Mouse (Mus musculus) layer of hippocampus, adult 9-10 months (tissue): ENCODE measurements around the gene Cdr2.
"Not testable (repeated sequence)": the region's sequence is repeated elsewhere in the genome, so short reads cannot be mapped to it uniquely, and the experiment has no call there.

ENCODE experiments used
- DNase-seq: peaks from one replicate; pipeline ENCODE4 v3.0.0; 2022; ENCODE audit warnings: low spot score

Cdr2 gene

DNA sequence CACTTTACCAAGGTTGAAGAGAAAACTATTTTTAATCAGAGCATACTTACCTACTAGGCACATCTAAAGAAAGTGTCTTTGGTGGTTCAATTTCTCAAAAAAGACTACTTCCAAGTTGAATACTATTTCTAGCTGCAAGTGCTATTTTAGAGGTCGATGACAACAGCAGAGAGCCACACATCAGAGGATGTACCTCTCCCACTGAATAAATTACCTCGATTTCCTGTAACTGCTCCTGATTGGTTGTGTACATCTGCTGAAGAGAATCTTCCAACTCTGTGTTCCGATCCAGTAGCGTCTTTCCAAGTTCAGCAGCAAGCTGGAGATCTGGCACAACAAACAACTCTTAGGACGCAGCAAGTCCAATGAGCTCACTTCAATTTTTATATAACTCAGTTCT, 12.0 kb downstream of the Cdr2 start:
- no peak for DNase-seq

DNA sequence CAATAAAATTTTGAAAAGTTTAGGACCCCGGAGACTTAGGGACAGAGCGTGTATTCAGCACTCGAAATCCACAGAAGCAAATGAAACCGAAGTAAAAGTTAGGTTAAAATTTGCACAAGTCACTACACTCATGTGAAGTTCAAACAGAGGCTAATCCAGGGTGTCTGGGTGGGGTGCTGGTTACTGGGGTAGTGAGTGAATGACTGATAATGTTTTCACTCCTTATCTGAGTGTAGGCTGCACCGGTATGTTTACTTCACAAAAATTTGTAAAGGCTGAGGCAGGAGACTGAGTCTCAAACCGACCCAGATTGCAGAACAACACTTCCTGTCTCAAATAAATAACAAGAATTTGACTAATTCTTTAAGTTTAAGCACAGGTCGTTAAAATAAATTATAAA, 12.9 kb downstream of the Cdr2 start:
- no peak for DNase-seq

DNA sequence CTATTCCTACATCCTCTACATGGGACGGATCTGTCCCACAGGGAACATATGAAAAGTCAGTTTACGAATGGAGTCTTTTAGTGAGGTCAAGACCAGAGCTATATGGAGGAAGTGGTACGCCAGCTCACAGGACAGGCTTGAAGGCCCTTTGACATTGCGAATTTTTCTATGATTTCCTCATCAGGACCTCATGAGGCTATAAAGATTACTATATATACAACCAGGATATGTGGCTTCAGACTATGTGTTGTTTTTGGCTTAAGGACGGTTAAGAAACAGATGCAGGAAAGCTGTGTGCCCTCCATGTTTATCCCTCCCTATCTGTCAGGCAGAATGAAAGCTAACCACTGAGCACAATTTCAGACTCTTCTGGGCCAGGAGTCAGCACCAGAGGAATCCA, 19.0 kb downstream of the Cdr2 start:
- DNase-seq = no peak

DNA sequence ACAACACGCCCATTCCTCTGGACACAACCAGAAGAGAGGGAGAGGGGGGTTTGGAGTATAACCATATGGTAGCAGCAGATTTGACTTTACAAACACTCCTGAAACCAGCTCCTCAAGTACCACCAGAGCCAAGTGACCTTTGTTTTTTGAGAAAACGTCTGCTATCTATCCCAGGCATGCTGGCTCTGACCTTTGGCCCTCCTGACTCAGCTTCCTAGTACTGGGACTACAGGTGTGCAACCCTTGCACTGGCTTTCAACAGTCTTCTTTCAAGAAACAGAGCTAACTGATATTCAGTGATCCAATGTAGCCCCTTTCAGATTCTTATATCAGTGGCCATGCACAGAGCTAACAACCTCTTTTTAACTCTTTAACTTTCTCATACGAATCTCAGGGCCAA, 20.2 kb downstream of the Cdr2 start:
- no peak for DNase-seq

DNA sequence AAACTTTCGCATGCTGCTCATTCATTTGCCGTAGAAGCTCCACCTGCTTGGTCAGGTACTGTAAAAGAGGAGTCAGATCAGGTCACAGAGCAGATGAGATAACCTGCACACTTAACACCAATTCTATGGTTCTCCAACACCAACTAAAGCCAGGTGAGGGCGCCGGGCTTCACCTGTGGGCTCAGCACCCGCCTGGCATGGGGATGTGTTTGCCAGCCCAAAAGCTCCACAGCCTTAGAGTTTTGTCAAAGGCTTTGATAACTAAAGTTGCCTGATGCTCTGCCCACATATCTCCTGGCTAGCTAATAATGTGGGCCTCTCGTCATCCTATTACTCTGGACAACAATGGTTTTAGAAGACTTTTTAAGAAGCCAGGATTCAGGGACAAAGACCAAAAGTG, 21.5 kb downstream of the Cdr2 start:
- DNase-seq = no peak

DNA sequence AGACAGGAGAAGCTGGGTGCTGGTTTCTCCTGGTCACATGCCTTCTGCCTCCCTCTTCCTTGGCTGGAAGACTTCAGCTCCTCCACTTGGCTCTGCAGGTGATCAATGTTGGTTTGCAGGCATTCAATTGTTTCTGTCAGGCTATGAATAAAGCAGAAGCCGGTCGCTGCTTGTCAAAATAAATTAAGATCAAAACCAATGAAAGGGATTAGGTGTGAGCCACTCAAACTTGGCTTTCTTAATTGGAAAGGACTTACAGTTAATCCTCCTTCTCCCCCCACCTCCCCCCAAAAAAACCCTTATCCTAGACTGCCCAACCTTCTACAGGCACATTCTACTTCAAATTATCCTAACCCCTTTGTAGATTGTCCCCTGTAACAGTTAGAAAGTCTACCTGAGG, 22.0 kb downstream of the Cdr2 start:
- DNase-seq = no peak

DNA sequence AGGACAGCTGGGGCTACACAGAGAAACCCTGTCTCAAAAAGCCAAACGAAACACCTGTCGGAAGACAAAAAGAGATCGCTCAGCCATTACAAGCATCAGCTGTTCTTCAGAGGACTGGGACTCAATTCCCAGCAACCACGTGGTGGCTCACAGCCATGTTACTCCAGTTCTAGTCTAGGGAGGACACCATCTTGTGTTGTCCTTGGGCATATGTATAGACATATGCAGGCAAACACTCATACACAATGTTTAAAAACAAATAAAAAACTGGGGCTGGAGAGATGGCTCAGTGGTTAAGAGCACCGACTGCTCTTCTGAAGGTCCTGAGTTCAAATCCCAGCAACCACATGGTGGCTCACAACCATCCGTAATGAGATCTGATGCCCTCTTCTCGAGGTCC, 28.5 kb downstream of the Cdr2 start:
- DNase-seq = not testable (repeated sequence)

DNA sequence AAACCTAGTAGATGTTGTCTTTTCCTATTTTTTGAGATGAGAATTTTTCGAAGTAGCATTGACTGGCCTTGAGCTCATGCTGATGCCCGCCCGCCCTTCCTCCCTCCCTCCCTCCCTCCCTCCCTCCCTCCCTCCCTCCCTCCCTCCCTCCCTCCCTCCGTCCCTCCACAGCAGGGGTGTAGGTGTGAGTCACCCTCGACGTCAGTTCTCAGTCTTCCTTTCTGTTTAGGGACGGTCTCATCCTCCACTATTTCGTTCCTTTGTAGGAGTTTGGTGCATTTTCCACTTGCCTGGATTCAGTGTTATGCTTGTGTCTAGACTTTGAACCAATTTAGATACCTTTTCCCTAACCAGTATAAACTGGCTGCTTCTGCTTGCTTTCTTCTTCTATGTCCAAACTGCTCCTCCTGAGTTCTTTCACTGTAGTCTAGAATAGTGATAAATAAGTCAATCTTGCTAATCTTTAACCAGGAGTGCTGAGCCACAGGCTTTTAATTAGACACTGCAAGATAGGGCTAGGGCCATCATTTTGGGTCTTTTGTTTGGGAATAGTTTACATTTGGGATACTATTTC, 38.1 kb downstream of the Cdr2 start:
- no peak for DNase-seq

DNA sequence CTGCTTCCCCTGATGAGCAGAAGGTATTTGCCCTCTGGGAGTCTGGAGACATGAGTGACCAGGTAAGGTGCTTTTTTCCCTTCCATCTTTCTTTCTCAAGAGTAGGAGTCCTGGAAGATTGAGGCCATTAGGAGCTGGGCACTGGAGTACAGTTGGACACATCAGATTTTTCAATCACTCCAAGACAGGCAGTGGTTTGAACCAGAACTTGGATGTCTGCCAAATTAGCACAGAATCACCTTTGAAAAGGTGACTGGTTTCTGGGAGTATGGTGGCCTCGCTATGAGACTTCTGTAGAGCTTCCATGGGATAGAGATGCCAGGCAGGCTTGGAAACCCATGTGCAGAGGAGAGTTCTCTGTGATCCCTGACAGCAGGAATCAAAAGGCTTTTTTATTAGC, 39.6 kb downstream of the Cdr2 start:
- no peak for DNase-seq

DNA sequence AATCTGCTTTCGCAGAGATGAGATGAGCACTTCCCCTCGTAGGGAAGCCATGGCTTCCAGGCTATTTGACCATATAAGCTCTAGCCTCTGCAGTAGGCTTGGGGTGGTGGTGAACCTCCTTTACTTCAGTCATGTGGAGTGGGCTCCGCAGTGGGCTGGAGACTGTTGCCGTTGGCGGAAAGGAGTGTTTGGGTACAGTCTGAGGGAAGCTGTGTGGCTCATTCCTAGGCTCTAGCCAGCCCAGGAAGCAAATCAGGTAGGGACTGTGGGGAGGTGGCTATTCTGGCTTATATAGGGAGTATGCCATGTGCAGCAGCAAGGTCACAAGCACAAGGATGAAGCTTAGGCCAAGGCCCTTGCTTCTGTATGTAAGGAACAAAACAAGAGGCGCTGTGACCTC, 40.9 kb downstream of the Cdr2 start:
- no peak for DNase-seq

DNA sequence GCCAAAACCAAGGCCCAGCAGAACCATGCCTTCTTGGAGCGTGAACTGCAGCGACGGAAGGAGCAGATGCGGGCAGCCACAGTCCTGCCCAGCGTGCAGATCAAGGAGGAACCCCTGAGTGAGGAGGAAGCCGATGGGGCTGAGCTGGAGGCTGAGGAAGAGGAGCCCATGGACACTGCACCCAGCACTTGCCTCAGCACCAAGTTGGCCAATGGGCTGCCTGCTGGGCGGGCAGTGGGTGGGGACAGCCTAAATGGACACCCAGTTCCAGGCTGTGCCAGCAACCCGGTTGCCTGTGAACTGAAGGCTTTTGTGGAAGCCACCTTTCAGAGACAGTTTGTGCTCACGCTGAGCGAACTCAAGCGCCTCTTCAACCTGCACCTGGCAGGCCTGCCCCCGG, 41.8 kb downstream of the Cdr2 start:
- no peak for DNase-seq

DNA sequence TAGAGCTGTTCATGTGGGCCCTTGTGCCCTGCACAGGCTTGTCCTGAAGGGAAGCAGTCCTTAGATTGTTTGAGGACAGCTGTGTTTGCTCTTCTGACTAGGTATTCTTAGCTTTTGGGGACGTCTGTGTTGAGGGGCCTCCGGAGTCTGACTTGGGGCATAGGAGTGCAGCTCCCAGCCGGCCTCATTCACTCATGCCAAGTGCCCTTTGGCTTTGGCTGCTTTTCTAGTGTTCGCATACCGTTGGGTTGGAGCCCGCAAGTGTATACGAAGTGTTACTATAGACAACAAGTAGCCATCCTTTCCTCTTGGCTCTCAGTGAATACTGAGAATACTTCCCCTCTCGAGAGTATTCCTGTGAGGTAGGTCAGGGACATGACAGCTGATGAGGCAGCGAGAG, 43.9 kb downstream of the Cdr2 start:
- no peak for DNase-seq

DNA sequence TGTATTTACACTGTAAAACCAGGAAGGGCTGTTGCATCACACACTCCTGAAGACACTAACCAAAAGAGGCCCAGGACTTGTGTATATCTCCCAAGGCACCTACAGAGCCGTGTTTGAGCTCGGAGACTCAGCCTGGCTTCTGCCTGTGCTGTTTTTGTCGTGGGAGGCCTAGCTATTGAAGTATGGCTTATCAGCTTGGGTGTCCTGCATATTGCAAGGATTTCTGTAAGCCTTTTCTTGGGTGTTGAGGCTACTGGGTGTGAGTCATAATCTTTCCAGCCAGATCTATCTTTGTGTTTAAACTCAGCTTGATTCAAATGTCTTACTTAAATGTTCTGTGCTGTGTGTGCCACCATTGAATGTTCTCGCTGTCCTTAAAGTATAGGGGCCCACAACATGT, 45.6 kb downstream of the Cdr2 start:
- DNase-seq = no peak

DNA sequence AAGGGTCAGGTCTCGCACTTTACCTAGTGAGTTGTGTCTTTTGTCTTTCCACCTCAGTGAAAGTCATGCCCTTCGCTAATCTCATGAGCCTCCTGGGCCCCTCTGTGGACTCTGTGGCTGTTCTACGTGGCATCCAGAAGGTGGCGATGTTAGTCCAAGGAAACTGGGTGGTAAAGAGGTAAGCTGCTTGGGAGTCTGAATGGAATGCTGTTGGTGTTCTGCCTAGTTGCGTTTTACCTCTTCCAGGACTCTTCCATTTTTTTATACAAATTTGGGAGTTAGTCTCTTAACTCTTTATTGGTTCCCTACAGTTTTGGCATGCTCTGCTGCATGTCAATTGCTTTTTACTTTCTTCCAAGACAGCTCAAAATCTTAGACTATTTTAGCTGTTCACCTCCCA, 47.4 kb downstream of the Cdr2 start:
- DNase-seq = no peak

DNA sequence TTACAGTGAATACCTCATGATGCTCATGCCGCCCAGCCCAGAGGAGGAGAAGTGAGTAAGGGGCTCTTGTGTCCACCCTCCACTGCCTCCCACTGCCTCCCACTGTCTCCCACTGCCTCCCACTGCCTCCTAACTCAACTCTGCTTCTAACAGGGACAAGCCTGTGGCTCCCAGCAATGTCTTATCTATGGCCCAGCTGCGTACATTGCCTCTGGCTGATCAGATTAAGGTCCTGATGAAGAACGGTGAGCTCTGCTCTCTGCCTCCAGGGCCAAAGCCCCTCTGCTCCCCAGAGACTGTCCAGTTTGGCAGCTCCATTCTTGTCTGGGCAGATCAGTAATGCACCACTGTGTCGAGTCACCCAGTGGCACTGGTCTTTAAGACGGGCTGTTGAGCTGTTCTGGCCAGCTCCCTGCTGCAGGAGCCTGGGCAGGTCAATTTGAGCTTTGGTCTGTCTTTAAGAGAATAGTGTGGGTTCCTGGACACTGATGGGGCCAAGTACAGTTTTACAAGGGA, 48.4 kb downstream of the Cdr2 start:
- no peak for DNase-seq

DNA sequence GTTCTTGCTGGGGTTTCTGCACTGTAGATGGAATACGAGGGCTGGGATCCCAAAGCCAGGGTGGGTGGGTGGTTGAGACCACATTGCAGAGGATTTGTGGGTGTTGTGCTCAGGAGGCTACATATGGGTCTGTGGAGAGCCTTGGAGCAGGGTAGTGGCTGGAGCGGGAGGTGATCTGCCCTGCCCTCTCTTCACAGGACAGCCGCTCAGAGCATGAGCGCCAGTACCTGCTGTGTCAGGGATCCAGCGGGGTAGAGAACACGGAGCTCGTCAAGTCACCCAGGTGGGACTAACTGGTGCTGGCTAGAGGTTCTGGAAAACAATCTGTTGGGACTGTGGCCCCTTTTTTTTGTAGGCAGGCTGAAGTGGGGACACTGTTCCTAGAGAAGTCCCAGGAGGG, 49.0 kb downstream of the Cdr2 start:
- no peak for DNase-seq

DNA sequence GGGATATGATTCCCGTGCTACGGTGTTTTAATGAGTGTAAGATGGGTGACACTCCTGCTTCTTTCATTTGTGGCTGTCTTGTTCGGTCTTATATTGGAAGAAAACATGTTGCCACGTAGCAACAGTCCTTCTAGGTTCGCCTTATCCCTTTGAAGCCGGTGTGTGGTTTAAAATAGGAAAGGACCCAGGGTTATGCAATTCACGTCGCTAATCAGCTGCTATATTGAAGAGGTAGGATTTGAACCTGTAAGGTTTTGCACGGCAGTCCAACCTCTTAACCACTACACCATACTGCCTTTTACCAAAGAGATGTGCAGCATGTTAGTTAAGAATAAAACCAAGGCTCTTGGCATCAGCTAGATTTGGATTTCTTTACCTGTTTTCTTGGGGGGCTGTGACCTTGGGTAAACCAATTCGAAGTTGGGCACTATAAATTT, 63.6 kb downstream of the Cdr2 start:
- DNase-seq = peak; percentile 67

DNA sequence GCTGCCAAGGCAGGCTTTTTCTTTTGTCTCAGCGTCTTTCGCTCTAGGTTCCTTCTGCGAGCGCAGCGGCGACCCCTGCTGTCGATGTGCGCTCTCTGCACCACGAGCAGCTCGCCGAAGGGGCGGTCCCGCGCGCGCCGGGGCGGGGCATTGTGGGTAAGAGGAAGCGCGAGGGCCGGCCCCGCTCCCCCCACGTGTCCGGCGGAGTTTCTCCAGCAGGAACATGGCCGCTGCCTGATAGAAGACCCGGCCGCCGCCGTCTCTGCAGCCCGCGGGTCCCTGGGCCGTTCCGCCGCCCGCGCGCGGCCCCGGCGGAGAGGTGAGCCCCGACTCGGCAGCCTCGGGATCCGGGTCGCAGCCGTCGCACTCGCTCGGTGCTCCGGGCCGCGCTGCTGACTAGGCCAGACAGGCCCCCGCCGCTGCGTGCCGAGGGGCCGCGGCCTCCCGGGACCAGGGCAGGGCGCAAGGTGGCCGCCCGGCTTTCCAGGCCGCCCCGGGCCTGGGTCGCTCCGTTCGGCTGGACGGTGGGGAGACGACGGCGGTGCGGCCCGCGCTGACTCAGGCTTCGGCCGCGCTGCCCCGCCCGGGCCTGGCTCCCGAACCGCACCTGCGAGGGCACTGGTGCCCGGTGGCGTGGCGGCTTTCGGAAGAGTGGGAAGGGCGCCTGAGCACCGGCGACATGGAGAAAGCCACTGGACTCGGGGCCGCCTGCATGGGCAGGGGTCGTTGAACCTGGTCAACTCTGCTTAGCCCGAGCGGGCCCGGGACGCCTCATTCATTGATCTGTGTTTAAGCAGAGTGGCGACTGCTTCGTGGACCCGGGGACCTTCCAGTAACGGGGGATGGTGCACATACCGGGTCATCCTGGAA, 64.3 kb downstream of the Cdr2 start, which contains the start of gene Polr3e:
Gene Polr3e (plus strand): TSS at position 153 of the 870 bp plus-strand sequence.
- peak; percentile 100 for DNase-seq

DNA sequence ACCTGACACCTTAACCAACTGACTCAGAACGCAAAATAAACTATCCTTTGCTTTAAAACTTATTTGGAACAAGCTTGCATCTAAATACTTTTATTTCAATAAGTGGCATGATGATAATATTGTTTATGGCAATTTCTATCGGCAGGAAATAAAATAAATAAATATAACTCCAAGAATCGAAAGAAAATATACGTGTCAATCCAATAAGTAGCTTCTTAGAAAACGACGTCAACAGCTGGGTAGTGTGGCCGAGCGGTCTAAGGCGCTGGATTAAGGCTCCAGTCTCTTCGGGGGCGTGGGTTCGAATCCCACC, 64.9 kb downstream of the Cdr2 start:
- no peak for DNase-seq

DNA sequence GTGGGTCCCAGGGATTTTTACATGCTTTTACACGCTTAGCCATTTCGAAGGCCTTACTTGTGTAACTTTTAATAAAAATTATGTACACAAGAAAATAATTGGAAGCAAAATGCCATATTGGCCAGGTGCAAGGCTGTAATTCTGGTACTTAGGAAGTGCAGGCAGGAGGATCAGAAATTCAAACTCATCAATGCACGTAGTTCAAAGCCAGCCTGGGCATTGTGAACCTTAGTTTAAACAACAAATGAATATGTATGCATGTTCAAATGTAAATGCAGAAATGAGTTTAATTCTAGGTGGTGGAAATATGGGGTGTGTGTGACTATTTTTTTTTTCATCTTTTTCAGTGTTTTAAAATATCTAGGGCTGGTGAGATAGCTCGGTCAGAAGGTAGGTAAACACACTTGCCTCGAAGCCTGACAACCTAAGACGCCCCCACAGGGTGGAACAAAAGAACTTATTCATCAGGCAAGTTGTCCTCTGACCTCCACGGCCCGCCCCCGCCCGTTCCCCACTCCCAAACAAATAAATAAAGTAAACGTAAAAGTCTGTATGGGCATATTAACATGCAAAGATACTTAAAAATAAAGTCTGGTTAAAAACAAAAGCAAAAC, 65.7 kb downstream of the Cdr2 start:
- DNase-seq = no peak

DNA sequence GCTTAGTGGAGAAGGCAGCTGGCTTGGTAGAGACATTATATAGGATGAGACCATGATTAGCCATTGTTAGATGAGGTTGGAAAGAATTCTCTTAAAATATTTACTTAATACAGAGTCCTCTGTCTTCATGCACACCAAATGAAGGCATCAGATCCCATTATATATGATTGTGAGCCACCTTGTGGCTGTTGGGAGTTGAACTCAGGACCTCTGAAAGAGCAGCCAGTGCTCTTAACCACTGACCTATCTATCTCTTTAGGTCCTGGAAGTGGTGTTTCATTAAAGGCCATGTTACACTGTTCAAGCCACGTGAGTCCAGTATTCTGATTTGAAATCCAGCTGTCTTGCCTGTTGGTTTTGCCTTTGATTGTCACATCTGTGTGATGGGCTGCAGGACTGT, 68.8 kb downstream of the Cdr2 start:
- DNase-seq = no peak

DNA sequence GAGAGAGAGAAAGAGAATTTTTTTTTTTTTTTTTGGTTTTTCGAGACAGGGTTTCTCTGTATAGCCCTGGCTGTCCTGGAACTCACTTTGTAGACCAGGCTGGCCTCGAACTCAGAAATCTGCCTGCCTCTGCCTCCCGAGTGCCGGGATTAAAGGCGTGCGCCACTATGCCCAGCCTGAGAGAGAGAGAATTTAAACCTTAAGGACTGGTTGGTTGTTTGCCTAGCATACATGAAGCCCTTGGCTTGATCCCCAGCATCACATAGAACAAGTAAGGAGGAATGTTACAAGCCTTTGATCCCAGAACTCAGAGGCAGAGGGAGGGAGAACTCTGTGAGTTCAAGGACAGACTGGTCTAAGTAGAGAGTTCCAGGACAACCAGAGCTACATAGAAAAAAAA, 70.8 kb downstream of the Cdr2 start:
- DNase-seq = not testable (repeated sequence)

DNA sequence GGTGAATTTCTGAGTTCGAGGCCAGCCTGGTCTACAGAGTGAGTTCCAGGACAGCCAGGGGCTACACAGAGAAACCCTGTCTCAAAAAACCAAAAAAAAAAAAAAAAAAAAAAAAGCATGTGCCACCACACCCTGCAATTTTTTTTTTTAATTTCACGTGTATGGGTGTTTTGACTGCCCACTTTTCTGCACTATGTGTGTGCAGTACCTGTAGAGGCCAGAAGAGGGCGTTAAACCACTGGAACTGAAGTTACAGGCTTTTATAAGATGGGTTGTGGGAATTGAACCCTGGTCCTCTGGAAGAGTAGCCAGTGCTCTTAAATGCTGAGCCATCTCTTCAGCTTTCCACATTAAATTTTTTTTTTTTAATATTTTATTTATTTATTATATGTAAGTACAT, 71.9 kb downstream of the Cdr2 start:
- DNase-seq = not testable (repeated sequence)
